Mouse (Mus musculus): ENCODE data around the gene Flad1. TPM values are rescaled to one million over a fixed set of nuclear protein-coding genes. Genes with fewer than 3 reads are reported as not detected.

Gene Flad1
- polyA plus RNA-seq (2011; ENCODE audit: insufficient read length, low read depth, missing spikeins) = 10.9 and 11.2 TPM in 2 replicates

DNA sequence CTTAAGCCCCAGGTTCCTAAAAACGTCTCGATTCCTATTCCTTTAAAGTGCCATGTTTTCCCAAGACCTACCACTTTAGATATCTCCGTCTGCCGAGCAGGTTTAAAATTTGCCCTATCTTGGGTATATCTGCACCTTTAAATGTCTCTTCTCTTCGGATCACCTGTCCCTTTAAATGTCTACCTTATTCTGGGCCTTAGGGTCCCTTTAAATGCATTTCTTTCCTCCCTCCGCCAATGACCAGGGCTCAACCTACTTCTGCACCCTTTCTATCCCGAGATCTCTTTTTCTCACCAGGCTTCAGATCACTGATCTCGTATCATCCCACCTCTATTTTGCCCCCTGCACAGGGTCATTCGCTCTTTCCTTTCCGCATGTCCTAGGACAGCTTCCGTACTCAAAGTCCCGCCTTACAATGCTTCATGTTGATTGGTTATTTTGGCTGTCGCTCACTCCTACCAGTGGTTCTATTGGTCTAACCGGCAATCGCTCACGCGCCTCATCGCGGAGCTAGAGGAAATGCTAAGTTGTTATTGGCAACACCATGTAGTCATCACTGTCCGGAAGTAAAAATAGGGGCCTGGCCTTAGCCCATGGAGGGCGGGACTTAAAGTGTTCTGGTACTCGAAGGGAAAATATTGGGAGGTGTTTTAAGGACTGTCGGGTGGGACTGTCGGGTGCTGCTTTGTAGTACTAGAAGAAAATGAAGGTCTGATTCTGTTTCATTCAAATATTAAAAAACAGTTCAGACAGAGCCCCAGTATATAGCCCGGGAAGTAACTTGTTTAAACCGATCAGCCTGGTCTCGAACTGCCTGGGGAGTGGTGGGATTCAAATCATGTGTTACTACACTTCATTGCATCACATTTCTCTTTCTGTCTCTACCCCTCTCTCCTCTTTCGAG is at the start of gene Flad1:
Flad1 (minus strand) TSS at position 381 of the 904 bp plus-strand sequence.
- peak within 1 kb of the TSS; percentile 9; the same call in 1 of the 2 replicates for H3K27ac ChIP-seq (ENCODE audit: insufficient read depth, low read length)
- H3K4me1 ChIP-seq (ENCODE audit: control insufficient read depth, insufficient read depth, low read length) = 0 out of 2 replicates have a peak, but pooled peaks cover 5% of the 10 kb centered on the region
- TF ChIP-seq CTCF (IDR thresholded peaks at IDR 0.05; ENCODE audit: borderline replicate concordance, insufficient read depth, low read length) (no peak), POLR2A (IDR thresholded peaks at IDR 0.05; ENCODE audit: low read depth, low read length) (peak; percentile 45)
- peak within 1 kb of the TSS; percentile 78 for H3K4me3 ChIP-seq (ENCODE audit: insufficient read depth, low read length)

DNA sequence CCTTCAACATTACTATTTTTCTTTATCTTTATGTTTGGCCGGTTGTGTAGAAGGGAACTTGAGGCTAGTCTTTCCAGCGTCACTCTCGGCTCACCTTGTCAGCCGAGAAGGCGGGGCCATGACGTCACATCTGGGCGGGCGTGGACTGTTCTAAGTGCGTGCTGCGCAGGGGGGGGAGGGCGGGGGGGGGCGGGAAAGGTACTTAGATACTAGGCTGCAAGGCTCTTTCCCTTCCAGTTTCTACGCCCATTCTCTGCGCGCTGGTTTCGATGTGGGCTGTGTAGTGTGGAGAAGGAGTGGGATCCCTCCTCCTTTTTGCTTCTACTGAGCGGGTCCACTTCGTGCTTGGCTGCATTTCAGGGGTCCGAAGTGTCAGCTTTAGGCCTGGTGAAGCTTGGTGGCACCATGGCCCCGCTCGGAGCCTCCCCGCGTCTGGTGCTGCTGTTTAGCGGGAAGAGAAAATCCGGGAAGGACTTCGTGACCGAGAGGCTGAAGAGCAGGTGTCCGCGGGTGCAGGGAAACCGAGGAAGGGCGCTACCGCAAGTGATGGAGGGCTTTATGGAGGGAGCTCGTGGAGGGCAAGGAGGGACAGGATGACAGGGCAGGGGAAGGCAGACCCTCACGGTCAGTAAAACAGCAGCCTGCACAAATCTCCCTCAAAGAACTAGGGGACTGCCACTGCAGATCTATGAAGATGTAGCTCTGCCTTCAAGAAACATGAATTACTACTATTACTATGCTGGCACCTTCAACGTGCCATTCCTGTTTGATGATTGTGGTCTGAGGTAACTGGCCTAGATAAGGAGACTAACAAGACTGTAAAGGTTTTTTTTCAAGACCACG is 47.5 kb upstream of the Flad1 start:
- peak overlapping the region; percentile 80 for H3K4me3 ChIP-seq (ENCODE audit: insufficient read depth, low read length)
- TF ChIP-seq CTCF (IDR thresholded peaks at IDR 0.05; ENCODE audit: borderline replicate concordance, insufficient read depth, low read length) (no peak), POLR2A (IDR thresholded peaks at IDR 0.05; ENCODE audit: low read depth, low read length) (peak; percentile 61)
- peak overlapping the region; percentile 75 for H3K27ac ChIP-seq (ENCODE audit: insufficient read depth, low read length)
- no peaks in the 10 kb centered on the region for H3K4me1 ChIP-seq (ENCODE audit: control insufficient read depth, insufficient read depth, low read length)

- H3K4me1 ChIP-seq (ENCODE audit: control insufficient read depth, insufficient read depth, low read length) = no peaks in the 10 kb centered on the region
- peak overlapping the region; percentile 75 for H3K27ac ChIP-seq (ENCODE audit: insufficient read depth, low read length)
- peak; percentile 22; the same call in 1 of the 2 replicates for TF ChIP-seq POLR2A (IDR thresholded peaks at IDR 0.05; ENCODE audit: low read depth, low read length)
- TF ChIP-seq CTCF (IDR thresholded peaks at IDR 0.05; ENCODE audit: borderline replicate concordance, insufficient read depth, low read length) = no peak
- no peak overlapping the region for H3K4me3 ChIP-seq (ENCODE audit: insufficient read depth, low read length)
These were observed 46.8 kb upstream of the Flad1 start for GRCm38 (mm10) chr3:89458372-89458964.

DNA sequence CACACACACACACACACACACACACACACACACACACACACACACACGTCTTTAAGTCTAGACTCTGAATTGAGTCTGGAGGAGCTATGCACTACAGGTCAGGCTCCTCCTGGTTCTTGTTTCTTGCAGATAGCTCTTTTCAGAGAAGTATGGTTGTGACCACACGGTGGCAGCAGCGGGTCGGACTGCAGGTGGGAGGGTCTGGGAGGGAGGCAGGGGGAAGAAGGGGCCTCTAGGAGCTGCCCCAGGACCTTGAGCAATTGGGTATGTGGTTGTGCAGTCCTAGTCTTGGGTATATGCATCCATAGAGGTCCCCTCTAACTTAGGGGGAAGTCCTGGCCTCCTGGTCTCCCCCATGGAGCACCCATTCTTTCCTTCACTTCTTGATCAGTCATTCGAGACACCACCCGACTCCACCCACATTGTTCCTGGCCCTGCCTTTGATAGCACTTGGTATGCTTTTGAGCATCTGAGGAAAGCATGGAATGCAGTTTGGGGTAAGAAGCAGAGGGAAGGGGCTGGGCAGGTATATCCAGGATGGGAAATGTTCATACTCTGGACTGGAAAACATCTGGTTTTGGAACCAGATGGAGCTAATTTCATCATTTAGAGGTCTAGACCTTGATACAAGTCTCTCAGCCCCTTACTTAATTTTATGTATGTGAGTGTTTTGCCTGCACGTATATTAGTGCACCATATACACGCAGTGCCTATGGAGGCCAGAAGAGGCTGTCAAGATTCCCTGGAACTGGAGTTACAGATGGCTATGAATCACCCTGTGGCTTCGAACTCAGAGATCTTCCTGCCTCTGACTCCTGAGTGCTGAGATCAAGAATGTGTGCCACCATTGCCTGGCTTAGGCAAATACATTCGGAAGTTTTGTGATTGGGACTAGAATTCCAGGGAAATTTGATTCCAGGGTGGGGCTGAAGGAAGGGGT is 45.3 kb upstream of the Flad1 start:
- no peak overlapping the region for H3K4me3 ChIP-seq (ENCODE audit: insufficient read depth, low read length)
- TF ChIP-seq POLR2A (IDR thresholded peaks at IDR 0.05; ENCODE audit: low read depth, low read length) (no peak), CTCF (IDR thresholded peaks at IDR 0.05; ENCODE audit: borderline replicate concordance, insufficient read depth, low read length) (peak; percentile 63)
- no peaks in the 10 kb centered on the region for H3K4me1 ChIP-seq (ENCODE audit: control insufficient read depth, insufficient read depth, low read length)
- H3K27ac ChIP-seq (ENCODE audit: insufficient read depth, low read length) = no peak overlapping the region

GRCm38 (mm10) chr3:89455786-89456285 is 44.2 kb upstream of the Flad1 start:
- Histone ChIP-seq H3K27ac (ENCODE audit: insufficient read depth, low read length) (no peak overlapping the region), H3K4me3 (ENCODE audit: insufficient read depth, low read length) (no peak overlapping the region), H3K4me1 (ENCODE audit: control insufficient read depth, insufficient read depth, low read length) (no peaks in the 10 kb centered on the region)
- TF ChIP-seq CTCF (IDR thresholded peaks at IDR 0.05; ENCODE audit: borderline replicate concordance, insufficient read depth, low read length) (no peak), POLR2A (IDR thresholded peaks at IDR 0.05; ENCODE audit: low read depth, low read length) (no peak)

DNA sequence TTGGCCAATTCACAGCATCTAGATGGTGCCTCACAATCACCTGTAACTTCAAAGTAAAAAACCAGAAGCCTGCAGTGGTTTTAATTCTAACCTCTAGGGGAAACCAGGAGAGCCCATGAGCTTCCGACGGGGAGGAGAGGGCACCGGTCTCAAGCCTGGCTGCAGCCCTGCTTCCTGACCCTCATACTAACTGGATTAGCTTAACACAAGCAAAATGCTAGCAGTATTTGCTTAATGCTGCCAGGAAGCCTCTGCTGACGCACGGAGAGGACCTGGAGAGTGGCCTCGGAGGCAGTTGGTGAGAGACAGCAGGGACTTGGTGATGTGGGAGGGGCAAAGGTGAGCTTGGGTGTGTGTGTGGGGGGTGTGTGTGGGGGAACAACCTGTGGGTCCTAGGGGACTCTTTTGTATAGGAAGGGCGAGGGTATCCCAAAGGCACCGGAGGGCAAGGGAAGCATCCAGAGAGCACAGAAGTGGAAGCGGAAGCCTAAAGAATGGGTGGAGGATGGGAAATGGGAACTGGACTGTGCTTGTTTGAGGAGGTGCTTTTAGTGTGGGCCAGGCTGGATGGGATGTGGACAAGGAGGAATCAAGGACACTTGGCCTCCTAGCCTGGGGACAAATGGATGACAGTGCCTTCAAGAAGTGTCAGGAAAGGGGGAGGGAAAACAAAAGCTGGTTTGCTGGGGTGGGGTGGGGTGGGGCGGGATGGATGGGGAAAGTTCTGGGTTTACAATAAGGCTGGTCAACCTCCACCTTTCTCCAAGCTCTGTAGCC is 42.9 kb upstream of the Flad1 start, which contains the start of gene Pmvk:
Pmvk (plus strand) TSS at position 141 of the 777 bp plus-strand sequence.
- TF ChIP-seq CTCF (IDR thresholded peaks at IDR 0.05; ENCODE audit: borderline replicate concordance, insufficient read depth, low read length) = no peak
- no peak for TF ChIP-seq POLR2A (IDR thresholded peaks at IDR 0.05; ENCODE audit: low read depth, low read length)
- Histone ChIP-seq H3K4me1 (ENCODE audit: control insufficient read depth, insufficient read depth, low read length) (no peaks in the 10 kb centered on the region), H3K4me3 (ENCODE audit: insufficient read depth, low read length) (no peak within 1 kb of the TSS), H3K27ac (ENCODE audit: insufficient read depth, low read length) (no peak within 1 kb of the TSS)

DNA sequence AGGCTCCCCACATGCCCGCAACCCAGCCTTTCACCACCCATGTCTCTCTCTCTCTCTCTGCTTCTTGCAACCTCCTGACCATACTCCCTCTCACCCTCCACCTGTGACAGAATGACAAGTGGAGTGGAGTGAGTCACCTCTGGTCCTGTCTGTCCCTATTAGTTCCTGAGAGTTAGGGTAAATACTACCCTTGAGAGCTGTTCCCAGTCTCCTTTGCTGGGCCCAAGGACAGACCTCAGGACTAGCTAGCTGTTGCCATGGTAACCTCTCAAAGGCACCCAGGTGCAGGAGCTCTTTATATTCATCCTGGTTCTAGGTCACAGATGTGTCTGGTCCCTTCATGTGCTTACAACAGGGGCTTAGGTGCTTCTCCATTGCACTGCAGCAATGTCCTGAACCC is 40.2 kb upstream of the Flad1 start:
- TF ChIP-seq POLR2A (IDR thresholded peaks at IDR 0.05; ENCODE audit: low read depth, low read length) = no peak
- no peak for TF ChIP-seq CTCF (IDR thresholded peaks at IDR 0.05; ENCODE audit: borderline replicate concordance, insufficient read depth, low read length)
- Histone ChIP-seq H3K4me1 (ENCODE audit: control insufficient read depth, insufficient read depth, low read length) (no peaks in the 10 kb centered on the region), H3K4me3 (ENCODE audit: insufficient read depth, low read length) (no peak overlapping the region), H3K27ac (ENCODE audit: insufficient read depth, low read length) (no peak overlapping the region)

DNA sequence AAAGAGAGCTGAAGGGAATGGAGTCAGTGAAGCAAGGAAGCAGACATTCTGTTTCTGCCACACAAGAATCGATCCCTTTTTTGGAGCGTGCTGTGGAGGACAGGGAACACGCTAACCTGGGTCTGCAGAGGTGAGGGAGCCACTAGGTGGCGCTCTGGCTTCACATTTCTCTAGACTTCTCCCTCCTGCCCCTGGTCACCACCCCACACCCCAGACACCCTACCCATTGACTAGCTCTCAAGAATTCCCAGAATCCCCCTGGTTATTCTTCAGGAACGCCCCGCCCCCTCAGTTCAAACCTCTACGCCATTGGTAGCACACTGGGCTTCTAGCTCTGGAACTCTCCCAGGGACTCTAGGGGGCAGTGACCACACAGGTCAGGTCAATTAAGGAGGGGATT is 37.9 kb upstream of the Flad1 start:
- TF ChIP-seq CTCF (IDR thresholded peaks at IDR 0.05; ENCODE audit: borderline replicate concordance, insufficient read depth, low read length) (peak; percentile 79), POLR2A (IDR thresholded peaks at IDR 0.05; ENCODE audit: low read depth, low read length) (no peak)

More for the DNA sequence above, 37.9 kb upstream of the Flad1 start:
- Histone ChIP-seq H3K4me1 (ENCODE audit: control insufficient read depth, insufficient read depth, low read length) (no peaks in the 10 kb centered on the region), H3K4me3 (ENCODE audit: insufficient read depth, low read length) (no peak overlapping the region), H3K27ac (ENCODE audit: insufficient read depth, low read length) (no peak overlapping the region)

All from embryonic fibroblast, embryonic 13.5 days (primary cell).